Mouse (Mus musculus) layer of hippocampus, postnatal 10 days (tissue): ENCODE measurements around the gene Arhgef2. TPM values are rescaled to one million over a fixed set of nuclear protein-coding genes. Genes with fewer than 3 reads are reported as not detected.

ENCODE experiments used
- DNase-seq, 2 experiments: peaks; one replicate each; pipeline ENCODE4 v3.0.0; 2021; ENCODE audit warnings: low spot score in 2 of 2
- total RNA-seq, 2 experiments: library from RNA; stranded (reverse); gene quantifications; 2 replicates each; pipeline ENCODE4 v1.2.3; 2021

Arhgef2 gene
- total RNA-seq, 2 experiments from 2014 or later: 212 to 255 TPM

DNA sequence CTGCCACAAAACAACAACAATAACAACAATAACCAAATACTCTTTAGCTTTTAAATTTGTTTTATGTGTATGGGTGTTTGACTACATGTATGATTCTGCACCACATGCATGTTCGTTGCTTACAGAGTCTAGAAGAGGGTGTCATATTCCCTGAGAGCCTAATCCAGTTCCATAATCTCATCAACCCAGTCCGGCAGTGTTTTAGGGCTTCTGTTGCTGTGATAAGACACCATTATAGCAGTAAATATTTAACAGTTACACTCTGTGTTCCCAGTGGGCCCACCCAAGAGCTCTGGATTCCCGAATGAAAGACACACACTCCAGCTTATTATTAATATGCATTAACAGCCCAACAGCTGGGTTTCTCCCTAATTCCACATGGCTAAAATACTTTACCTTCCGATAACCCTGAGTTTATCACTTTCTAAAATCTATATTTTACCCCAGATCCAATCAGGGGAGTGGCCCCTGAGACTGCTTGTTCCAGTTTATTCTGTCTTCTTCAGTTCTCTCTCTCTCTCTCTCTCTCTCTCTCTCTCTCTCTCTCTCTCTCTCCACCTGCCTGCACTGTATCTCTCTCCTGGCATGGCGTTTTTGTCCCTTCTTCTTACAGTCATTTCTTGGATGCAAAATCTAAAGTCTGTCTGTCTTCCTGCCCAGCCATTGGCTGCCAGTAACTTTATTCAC, 52.8 kb downstream of the Arhgef2 start:
- no peak for DNase-seq

DNA sequence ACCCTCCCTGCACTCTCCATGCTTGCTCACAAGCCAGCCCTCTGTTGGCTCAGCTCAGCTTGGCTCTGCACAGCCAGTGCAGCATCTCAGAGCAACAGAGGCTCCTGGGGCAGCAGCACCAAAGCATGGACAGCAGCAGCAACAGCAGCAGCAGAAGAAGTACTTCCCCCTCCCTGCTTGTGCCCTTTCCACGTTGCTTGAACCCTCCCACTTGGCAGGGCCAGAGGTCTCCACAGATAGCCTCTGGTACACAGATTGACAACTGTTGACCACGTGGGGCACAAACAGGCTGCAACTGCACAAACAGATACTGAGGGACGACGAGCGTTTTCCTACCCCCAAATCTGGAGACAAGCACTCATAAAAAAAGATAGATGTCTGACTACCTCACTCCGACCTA, 54.0 kb downstream of the Arhgef2 start:
- DNase-seq: no peak

DNA sequence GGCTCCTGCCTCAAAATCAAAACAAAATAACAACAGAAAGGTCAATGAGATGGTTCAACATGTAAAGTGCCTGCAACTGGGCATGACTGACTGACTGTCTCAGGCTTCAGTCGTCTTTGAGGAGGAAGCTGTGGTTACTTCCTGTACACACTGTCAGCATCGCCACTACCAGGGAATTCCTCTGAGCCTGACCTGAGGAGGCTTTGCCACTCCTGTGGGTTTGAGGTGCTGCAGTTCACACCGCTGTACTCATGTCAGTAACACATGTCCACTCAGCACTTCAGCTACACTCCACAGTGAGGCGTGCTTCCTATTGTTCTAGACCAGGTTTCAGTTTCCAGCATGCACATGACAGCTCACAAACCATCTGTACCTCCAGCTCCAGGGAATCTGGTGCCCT, 58.3 kb downstream of the Arhgef2 start:
- DNase-seq: no peak

DNA sequence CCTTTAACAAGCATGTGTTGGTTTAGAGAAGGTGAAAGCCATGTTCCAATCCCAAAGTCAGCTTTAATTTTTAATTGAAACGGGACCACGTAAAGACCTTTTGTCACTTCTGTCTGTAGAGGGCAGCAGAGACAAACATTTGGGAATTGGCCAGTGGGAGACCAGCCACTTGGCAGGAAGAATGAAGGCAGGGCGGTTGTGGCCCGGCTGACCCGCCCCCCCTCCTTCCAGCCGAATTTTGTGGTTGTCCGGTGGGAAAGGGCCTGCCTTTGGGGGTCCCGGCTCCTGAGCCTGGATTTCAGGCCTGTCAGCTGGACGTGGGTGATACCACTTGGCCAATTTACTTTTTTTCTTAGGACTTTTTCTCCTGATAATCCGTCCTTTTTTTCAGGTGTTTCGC, 71.6 kb downstream of the Arhgef2 start:
- peak; percentile 69 to 77 for DNase-seq

DNA sequence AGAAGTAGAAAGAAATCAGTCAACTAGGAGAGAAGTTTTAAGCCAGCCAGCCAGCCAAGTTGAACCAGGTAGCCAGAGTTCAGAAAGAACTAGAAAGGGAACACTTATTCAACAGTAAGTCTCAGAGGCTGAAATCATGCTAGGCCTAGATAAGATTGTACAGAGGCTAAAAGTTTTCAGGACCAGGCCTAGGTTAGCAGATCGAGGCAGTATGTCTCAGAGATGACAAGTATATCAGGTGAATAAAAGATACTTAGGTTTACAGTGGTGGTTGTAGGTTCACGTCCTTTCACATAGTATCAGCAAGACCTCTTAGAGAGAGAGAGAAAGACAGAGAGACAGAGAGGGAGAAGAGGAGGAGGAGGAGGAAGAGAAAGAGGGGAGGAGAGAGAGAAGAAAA, 78.0 kb downstream of the Arhgef2 start:
- DNase-seq: no peak

DNA sequence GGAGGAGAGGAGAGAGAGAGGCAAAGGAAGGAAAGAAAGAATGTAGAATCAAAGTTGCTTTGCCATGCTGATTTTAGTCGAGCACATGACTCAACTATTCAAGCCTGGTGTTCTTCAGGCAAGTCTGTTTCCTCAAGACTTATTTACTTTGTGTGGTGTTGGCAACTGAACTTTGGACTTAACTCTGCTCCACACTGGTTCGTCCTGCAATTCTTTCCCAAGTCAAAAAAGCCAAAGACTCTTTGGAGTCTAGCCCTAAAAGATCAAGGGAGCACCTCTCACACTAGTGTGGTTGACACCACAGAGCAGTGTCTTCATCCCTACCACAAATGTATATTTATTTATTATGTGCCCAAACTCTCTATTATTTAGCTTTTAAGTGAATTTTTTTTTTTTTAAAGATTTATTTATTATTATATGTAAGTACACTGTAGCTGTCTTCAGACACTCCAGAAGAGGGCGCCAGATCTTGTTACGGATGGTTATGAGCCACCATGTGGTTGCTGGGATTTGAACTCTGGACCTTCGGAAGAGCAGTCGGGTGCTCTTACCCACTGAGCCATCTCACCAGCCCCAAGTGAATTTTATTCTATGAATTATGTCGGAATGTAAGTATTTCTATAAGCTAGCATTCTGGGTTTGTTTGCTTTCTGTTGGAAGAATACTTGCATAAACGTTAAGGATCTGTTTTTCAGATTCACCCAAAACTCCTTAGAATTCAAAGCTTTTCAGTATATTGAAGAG, 78.6 kb downstream of the Arhgef2 start:
- no peak for DNase-seq

DNA sequence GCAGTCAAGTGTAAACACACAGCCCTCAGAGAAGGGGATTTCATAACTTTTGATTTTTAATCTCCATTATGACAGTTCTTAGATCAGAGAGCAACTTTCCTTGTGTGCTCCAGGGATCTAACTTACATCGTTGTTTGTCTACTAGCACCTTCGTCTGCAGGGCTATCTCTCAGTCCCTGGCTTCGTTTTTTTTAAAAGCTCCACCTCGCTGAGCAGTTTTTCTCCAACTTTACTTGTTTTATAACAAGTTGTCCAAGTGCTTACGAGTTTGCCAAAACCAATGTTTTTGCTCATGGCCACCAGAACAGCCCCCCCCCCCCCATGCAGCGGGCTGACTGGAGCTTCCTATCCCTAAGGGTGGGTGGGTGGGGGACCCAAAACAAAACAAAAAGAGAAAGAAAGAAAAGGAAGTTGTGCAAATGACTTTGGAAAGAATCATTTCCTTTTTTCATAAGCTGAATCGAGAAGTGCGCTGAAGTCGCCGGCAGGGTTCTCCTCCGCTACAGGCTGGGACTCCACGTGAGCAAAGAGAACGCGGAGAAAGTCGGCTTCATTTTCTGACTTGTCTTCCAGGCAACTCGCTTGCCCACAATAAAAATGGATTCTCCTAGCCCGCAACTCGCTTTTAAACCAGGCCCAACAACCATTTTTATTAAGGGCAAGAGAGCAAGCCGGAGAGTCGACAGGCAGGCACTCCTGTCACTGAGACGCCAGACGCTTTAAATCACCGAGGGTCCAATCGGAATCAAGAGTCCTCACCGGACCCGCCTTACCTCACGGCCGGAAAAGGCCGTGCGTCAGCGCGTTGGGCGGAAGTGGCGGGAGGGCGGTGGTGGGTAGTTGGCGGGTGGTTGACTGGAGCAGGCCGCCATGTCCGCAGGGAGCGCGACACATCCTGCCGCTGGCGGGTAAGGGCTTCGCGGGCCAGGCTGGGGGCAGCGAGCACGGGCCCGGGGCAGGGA, 79.5 kb downstream of the Arhgef2 start, which contains the start of gene Khdc4:
TSS of gene Khdc4 (plus strand) at position 824 of the 962 bp plus-strand sequence.
- peak; percentile 93 to 95 for DNase-seq

DNA sequence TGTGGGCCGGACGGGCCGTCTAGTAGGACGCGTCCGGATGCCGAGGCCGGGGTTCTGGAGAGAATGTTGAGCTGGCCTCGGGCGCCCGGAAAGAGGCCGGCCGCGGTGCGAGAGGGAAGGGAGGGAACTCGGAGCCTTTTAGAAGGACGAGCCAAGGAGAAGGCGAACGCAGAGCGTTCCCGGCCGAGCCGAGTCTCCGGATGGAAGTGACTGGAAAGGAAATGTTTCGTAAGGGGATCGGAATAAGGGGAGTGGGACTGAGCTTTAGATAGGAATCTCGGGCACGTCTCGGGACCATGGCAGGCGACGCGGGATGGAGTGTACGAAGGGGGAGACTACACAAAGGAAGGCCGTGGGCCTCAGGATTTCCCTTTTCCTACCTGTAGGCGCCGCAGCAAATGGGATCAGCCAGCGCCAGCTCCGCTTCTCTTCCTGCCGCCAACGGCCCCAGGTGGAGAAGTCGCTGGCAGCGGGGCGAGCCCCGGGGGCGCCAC, 80.2 kb downstream of the Arhgef2 start:
- DNase-seq: peak in 1 of 2 experiments; percentile 60

DNA sequence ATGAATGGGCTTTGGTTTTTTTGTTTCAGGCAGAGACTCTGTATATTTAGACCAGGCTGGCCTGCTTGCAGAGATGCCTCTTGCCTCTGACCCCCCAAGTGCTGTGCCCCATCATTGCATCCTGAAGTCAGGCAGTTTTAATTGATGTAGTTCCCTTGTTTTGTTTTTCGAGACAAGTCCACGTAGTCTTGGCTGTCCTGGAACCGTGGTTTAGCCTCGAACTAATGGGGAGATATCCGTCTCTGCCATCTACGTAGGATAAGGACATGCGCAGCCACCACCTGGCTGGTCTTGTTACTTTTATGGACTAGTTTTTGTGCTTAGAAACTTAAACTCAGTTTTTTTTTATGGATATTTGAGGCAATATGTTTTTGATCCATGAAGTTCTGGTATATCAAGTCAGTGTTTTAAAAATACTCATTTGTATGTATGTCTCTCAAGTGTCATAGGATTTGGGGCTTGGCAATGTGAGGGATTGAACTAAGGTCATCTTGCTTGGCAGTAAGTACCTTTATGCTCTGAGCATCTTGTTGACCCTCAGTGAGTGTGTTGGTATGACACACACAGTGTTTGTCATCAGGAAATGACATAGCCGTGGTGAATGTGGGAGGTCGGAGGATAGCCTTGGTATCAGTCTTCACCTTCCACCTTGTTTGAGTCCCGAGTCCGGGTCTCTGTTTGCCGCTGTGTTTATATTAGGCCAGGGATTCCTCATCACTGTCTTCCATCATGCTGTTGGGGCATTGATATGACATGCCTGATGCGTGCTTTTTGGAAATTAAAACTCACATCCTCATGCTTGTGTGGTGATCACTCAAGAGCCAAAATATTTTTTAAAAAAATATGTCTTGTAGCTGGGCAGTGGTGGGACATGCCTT, 81.2 kb downstream of the Arhgef2 start:
- DNase-seq: no peak

DNA sequence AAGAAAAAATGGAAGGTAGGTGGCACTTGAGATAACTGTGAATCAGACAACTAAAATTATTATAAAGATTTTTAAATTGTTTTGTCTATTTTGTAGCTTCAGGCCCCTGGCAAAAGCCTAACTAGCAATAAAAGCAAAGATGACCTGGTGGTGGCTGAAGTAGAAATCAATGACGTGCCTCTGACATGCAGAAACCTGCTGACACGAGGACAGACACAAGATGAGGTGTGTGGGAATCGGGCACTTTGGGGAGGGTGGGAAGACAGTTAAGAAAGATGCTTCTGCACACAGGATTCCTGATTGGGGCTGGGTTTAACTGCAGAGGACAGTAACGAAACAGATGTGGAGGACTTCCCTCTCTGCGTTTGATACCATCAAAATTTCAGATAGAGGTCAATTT, 83.3 kb downstream of the Arhgef2 start:
- DNase-seq: no peak

DNA sequence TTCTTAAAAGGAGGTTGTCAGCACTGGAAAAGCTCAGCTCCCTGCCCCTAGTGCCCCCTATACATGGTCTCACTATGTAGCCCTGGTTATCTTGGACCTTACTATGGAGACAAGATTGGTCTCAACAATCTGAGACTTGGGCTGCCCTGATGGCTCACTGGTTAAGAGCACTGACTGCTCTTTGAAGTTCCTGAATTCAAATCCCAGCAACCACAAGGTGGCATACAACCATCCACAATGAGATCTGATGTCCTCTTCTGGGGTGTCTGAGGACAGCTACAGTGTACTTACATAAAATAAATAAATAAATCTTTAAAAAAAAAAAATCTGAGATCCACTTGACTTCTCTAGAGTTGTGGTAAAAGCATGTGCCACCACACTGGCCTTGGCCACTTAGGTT, 89.8 kb downstream of the Arhgef2 start:
- DNase-seq: no peak

Other genes with a start within 250 kb of the Arhgef2 start
- 1 to 10 TPM; 6.8 to 8.4 TPM for gene Paqr6, start 241.4 kb upstream of the Arhgef2 start, total RNA-seq
- under 1 TPM; 0.55 to 0.83 TPM for gene Bglap3, start 233.2 kb upstream of the Arhgef2 start, total RNA-seq
- gene Bglap2, start 227.3 kb upstream of the Arhgef2 start, total RNA-seq: not detected
- 1 to 10 TPM in 1 of 2 experiments, not detected in 1; 2.7 TPM for gene Bglap, start 221.5 kb upstream of the Arhgef2 start, total RNA-seq
- gene Pmf1, start 195.6 kb upstream of the Arhgef2 start, total RNA-seq: 10 to 100 TPM; 10.9 to 11.6 TPM
- 10 to 100 TPM; 54.1 to 58.1 TPM for gene Slc25a44, start 180.8 kb upstream of the Arhgef2 start, total RNA-seq
- gene Sema4a, start 144.8 kb upstream of the Arhgef2 start, total RNA-seq: 10 to 100 TPM; 39.6 to 42.8 TPM
- 10 to 100 TPM; 46.2 to 50.5 TPM for gene Lmna, start 96.0 kb upstream of the Arhgef2 start, total RNA-seq
- 10 to 100 TPM; 17.0 to 18.5 TPM for gene Mex3a, start 73.6 kb upstream of the Arhgef2 start, total RNA-seq
- not detected for gene Rab25, start 57.7 kb upstream of the Arhgef2 start, total RNA-seq
- gene Lamtor2, start 52.9 kb upstream of the Arhgef2 start, total RNA-seq: 100 to 1,000 TPM; 117 to 126 TPM
- 10 to 100 TPM; 79.9 to 81.8 TPM for gene Ubqln4, start 52.2 kb upstream of the Arhgef2 start, total RNA-seq
- gene Ssr2, start 30.1 kb upstream of the Arhgef2 start, total RNA-seq: 100 to 1,000 TPM; 123 to 129 TPM
- not detected for gene Rxfp4, start 47.2 kb downstream of the Arhgef2 start, total RNA-seq
- 10 to 100 TPM; 54.2 to 56.1 TPM for gene Khdc4, start 79.8 kb downstream of the Arhgef2 start, total RNA-seq
- 10 to 100 TPM; 48.8 to 55.2 TPM for gene Rit1, start 110.9 kb downstream of the Arhgef2 start, total RNA-seq
- gene Syt11, start 169.2 kb downstream of the Arhgef2 start, total RNA-seq: 100 to 1,000 TPM; 430 to 447 TPM
- 10 to 100 TPM; 47.9 to 52.2 TPM for gene Gon4l, start 229.3 kb downstream of the Arhgef2 start, total RNA-seq